Mouse (Mus musculus): ENCODE data around the gene Zkscan3.

DNA sequence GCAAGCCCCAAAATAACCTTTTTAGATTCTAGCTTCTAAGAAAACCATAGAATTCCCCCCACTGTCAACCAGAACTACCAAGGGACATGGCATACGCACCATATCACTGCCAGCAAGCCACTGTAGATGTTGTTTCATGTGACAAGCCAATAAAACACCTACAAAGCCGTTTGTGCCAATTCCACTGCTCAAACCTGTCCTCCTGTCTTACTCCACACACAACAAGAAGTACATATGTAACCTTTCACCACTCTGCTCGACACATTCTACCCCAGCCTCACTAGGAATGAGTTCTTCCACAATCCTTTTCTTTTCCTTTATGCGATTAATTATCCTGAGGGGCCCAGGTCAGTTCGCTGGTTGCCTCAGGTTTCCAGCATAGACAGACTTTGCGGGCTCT, 6.9 kb downstream of the Zkscan3 start:
- TF ChIP-seq CTCF (IDR thresholded peaks at IDR 0.05; ENCODE audit: control insufficient read depth, insufficient read depth, low read length) (no peak), POLR2A (IDR thresholded peaks at IDR 0.05; ENCODE audit: borderline replicate concordance, control insufficient read depth, low read depth, low read length) (no peak)
